Mouse (Mus musculus) embryonic fibroblast, embryonic 13.5 days (primary cell): ENCODE results near the gene Slc25a27. TPM values are rescaled to one million over a fixed set of nuclear protein-coding genes. Genes with fewer than 3 reads are reported as not detected.

Source experiments
- H3K27ac ChIP-seq: 2 replicates; pipeline ENCODE4 v1.5.1; 2012; ENCODE audit warnings: low read length, control low read depth, inconsistent platforms; ENCODE audit not compliant: insufficient read depth
- H3K4me1 ChIP-seq: 2 replicates; pipeline ENCODE4 v1.6.1; 2011; ENCODE audit warnings: low read length; ENCODE audit not compliant: control insufficient read depth, insufficient read depth
- H3K4me3 ChIP-seq: 2 replicates; pipeline ENCODE4 v1.5.1; 2011; ENCODE audit warnings: mild to moderate bottlenecking, control low read depth, low read length; ENCODE audit not compliant: insufficient read depth
- CTCF ChIP-seq: IDR thresholded peaks from 2 replicates; pipeline ENCODE4 v1.5.1; 2011; ENCODE audit warnings: mild to moderate bottlenecking, control low read depth, low read length, moderate library complexity, borderline replicate concordance; ENCODE audit not compliant: insufficient read depth
- POLR2A ChIP-seq: IDR thresholded peaks from 2 replicates; pipeline ENCODE4 v1.6.1; 2011; ENCODE audit warnings: low read depth, mild to moderate bottlenecking, control low read depth, low read length, moderate library complexity
- polyA plus RNA-seq: library from polyadenylated mRNA; stranded (reverse); fragments of >200 nt; gene quantifications from 2 replicates; pipeline ENCODE4 v1.2.4, GENCODE M21; 2011; ENCODE audit warnings: low read depth; ENCODE audit not compliant: missing spikeins, insufficient read length

Slc25a27 gene
- polyA plus RNA-seq, 1 experiment: 2.7 TPM

- Histone ChIP-seq H3K4me1 (no peaks in the 10 kb centered on the region), H3K4me3 (no peak overlapping the region), H3K27ac (no peak overlapping the region)
- TF ChIP-seq CTCF (no peak), POLR2A (no peak)
Measured at GRCm38 (mm10) chr17:43684638-43685037, 17.6 kb upstream of the Slc25a27 start.

DNA sequence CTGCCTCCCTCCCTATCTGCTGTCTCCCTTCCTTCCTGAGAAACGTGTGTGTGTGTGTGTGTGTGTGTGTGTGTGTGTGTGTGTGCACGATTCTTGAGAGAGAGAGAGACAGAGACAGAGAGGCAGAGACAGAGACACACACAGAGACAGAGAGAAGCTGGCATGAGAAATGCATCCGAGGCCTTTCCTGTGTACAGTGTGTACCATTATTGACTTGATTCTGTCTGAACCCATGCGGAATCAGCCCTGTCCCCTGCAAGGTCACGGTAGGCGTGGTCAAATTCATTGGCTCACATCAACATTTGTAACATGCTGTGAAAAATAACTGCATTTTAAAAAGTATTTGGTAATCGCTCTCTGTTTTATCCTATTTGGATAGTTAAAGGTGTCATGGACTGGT is 17.1 kb upstream of the Slc25a27 start:
- TF ChIP-seq CTCF (no peak), POLR2A (no peak)

GRCm38 (mm10) chr17:43677317-43677716 is 10.3 kb upstream of the Slc25a27 start:
- Histone ChIP-seq H3K4me3 (no peak overlapping the region), H3K4me1 (no peaks in the 10 kb centered on the region), H3K27ac (no peak overlapping the region)
- TF ChIP-seq POLR2A (no peak), CTCF (no peak)

More for the DNA sequence above, 17.1 kb upstream of the Slc25a27 start:
- Histone ChIP-seq H3K4me1 (no peaks in the 10 kb centered on the region), H3K27ac (no peak overlapping the region), H3K4me3 (no peak overlapping the region)

DNA sequence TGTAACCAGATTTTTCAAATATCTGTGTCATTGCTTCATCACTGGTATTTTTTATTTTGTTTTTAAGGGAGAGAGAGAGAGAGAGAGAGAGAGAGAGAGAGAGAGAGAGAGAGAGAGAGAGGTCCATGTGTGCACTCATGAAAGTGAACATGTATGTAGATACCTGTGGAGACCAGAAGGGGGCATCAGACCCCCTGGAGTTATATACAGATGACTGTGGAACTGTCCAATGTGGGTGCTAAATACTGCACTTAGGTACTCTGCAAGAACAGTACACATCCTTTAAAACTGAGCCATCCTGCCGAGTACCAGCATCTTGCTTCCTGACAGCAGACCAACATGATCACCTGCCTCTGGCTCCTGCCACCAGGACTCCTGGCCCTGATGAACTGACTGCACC is 9.2 kb upstream of the Slc25a27 start:
- Histone ChIP-seq H3K4me1 (no peaks in the 10 kb centered on the region), H3K27ac (no peak overlapping the region), H3K4me3 (no peak overlapping the region)
- TF ChIP-seq CTCF (no peak), POLR2A (no peak)

GRCm38 (mm10) chr17:43675228-43675627 is 8.2 kb upstream of the Slc25a27 start:
- no peak overlapping the region for H3K4me3 ChIP-seq
- H3K27ac ChIP-seq: no peak overlapping the region
- H3K4me1 ChIP-seq: no peaks in the 10 kb centered on the region
- no peak for TF ChIP-seq CTCF
- no peak for TF ChIP-seq POLR2A

DNA sequence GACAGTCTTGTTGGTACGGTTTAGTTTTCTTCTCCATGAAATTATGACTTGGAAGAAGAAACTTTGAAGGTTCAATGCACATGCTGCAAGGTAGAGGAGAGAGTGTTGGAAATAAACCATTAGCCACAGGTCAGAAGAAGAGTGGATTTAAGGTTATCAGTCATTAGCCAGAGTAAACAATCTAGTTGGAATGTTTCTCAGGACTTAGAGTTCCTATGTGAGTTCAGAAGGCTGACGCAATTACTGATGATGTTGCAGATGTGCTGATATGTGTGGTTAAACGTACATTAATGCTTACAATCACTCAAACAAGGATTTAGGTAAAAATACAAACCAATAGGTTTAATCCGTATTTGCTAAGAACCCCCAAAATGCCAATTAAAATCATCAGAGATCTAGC is 4.9 kb upstream of the Slc25a27 start:
- H3K4me1 ChIP-seq: no peaks in the 10 kb centered on the region
- H3K27ac ChIP-seq: no peak overlapping the region
- TF ChIP-seq POLR2A (no peak), CTCF (no peak)
- no peak overlapping the region for H3K4me3 ChIP-seq

- Histone ChIP-seq H3K4me3 (no peak overlapping the region), H3K27ac (no peak overlapping the region), H3K4me1 (no peaks in the 10 kb centered on the region)
- TF ChIP-seq POLR2A (no peak), CTCF (no peak)
Measured at GRCm38 (mm10) chr17:43669145-43669695, 2.2 kb upstream of the Slc25a27 start.

DNA sequence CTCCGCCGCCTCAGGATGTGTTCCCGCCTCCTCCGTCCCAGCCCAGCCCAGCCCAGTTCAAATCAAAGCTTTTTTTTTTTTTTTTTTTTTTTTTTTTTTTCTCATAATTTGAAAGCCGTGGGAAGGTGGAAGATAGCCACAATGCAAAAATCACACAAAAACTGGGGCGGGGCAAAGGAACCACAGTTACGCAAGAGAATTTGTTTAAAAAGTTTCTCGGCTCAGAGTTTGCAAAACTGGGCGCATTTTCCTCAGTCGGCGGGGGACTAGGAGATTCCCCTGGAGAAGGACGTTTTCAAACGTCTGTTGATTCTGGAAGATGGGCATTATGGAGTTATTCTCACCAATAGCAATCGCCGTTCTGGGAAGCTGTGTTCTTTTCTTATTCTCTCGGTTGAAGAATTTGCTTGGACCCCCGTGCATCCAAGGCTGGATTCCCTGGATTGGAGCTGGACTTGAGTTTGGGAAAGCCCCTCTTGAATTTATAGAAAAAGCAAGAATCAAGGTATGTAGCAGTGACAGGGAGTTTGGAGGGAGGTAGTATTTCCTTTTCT is 353 bp upstream of the Slc25a27 start, which contains the start of gene Cyp39a1:
Gene Cyp39a1 (plus strand): TSS at position 136 of the 554 bp plus-strand sequence.
- no peak for TF ChIP-seq CTCF
- TF ChIP-seq POLR2A: no peak
- H3K27ac ChIP-seq: no peak within 1 kb of the TSS
- peak within 1 kb of the TSS; percentile 80 for H3K4me3 ChIP-seq
- H3K4me1 ChIP-seq: no peaks in the 10 kb centered on the region

GRCm38 (mm10) chr17:43651314-43652046 is 15.5 kb downstream of the Slc25a27 start:
- Histone ChIP-seq H3K27ac (no peak overlapping the region), H3K4me3 (no peak overlapping the region), H3K4me1 (no peaks in the 10 kb centered on the region)
- no peak for TF ChIP-seq CTCF
- no peak for TF ChIP-seq POLR2A
